Mouse (Mus musculus) NIH3T3 (cell line): ENCODE measurements at regions not wholly inside any gene's neighbourhood (a gene's known extent, or its start where the extent isn't known, plus 50 kb on each side); places are given as distances from the start of the nearest gene placed in this dataset.
"Not testable (repeated sequence)": the region's sequence is repeated elsewhere in the genome, so short reads cannot be mapped to it uniquely, and the experiment has no call there.

Source experiments
- DNase-seq: peaks from one replicate; pipeline ENCODE4 v3.0.0-alpha.2; 2012; ENCODE audit warnings: low read depth

DNA sequence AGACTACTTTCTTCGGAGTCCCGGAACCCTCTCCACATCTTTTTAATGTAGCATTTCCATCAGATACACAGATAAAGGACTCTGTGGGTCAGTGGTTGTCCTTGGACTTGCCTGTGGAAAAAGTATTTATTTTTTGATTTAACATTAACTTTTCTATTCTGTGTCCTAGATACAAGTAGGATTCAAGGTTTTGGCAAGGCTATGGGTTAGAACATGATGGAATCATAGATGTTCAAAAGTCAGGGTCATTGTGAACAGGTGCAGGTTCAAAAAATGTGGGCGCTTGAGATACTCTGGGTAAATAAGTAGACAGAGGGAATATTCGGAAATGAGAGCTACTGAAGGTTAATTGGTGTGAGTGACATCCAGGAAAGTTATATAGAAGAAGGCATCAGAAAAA is 347.7 kb downstream of the Cypt12 start:
- no peak for DNase-seq

DNA sequence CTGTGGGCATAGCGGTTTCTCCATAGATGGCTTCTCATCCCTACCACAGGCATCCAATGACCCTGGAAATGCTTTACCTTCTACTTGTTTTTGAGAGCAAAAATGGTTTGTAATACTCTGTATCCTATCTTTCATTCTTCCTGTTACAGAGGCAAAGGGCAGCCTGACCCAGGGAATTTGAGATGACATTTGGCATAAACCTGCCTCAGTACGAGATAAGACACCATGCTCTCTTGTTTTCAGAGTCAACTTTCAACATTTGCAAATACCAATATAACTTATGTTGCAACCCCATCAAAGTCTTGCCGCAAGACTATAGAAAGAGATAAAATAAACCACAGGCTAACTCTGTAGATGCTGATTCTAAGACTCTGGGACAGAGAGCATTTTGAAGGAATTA is 350.5 kb downstream of the Cypt12 start:
- no peak for DNase-seq

DNA sequence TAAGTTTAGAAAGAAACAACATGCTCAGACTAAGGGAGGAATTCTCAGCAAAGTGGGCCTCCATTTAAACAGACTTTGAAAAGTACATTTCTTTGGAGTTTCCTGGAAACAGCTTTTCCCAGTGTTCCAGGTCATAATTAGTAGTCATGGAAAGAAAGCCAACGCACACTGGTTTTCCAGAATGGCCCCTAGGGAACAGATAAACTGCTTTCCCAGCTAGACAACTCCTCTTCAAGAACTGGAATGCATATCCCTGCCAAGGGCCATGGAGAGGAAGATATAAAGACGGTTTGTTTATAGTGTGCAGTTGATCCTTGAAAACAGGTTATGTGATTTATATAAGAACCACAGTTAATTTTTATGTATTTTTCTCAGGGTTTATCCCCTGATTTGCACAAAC is 351.3 kb downstream of the Cypt12 start:
- DNase-seq, result peak; percentile 3

DNA sequence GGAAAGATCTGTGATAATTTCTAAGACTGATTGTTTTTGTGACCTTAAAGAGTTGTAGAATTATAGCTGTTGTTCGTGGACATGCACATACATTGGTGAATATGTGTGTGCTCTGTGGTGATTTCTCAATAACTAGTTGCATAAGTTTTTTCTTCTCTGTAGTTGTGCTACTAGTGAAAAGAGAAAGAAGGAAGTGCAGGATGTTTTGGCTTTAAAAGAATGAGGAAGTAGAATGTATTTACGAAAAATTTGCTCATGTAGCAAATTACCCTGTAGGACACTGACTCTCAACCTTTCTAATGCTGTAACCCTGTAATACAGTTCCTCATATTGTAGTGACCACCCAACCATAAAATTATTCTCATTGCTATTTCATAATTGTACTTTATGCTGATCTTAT is 371.2 kb downstream of the Cypt12 start:
- DNase-seq, result no peak

DNA sequence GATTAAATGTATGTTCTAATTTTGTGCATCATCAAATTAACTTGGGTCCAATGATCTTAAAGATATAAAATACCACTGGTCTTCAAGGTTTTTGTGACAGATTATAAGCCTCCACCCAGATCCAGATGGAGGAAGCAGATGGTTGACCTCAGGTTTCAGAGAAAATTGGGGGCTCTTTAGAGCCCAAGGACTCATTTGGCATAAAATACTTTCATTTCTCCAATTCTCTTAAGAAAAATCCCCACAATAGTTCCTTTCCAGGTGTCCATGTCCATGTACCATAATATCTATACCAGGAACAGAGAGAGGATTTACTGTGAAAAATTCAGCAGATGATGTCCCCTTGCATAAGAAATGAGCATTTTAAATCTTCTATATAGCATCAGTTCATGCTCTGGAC is 385.0 kb downstream of the Cypt12 start:
- DNase-seq, result no peak

DNA sequence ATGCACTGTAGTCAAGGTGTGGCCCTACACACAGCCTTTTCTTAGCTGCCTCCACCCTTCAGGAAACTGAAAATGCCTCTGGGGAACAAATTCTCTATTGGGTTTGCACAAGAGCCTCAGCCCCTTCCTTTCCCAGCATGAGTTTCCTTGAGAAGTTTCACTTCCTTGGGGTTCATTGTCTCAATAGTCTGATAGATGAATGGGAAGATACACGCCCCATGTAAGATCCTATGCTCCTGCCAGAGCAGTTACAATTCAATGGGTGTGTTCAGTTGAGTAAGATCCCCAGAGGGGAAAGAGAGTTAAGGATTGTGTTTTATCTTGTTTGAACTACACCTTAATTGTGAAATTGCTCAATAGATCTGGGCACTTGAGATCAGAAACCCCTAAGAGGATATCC is 391.0 kb downstream of the Cypt12 start:
- no peak for DNase-seq

DNA sequence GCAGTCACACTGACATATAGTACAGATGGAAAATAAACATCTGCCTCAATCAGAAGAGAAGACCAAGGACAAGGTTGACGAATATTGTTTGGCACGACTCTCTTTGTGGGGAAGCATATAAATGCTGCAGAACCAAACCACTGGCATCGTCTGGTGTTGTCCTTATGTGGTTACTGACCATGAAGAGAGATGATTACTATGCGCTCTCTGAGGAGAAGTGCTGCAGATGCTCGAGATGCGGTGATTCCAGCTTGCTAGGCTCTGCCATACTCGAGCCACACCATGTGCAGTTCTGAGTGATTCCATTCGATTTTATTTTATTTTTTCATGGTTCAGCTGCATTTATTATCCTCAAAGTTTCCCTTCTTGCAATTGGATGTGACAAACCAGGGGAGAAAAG is 393.5 kb downstream of the Cypt12 start:
- DNase-seq, result no peak

DNA sequence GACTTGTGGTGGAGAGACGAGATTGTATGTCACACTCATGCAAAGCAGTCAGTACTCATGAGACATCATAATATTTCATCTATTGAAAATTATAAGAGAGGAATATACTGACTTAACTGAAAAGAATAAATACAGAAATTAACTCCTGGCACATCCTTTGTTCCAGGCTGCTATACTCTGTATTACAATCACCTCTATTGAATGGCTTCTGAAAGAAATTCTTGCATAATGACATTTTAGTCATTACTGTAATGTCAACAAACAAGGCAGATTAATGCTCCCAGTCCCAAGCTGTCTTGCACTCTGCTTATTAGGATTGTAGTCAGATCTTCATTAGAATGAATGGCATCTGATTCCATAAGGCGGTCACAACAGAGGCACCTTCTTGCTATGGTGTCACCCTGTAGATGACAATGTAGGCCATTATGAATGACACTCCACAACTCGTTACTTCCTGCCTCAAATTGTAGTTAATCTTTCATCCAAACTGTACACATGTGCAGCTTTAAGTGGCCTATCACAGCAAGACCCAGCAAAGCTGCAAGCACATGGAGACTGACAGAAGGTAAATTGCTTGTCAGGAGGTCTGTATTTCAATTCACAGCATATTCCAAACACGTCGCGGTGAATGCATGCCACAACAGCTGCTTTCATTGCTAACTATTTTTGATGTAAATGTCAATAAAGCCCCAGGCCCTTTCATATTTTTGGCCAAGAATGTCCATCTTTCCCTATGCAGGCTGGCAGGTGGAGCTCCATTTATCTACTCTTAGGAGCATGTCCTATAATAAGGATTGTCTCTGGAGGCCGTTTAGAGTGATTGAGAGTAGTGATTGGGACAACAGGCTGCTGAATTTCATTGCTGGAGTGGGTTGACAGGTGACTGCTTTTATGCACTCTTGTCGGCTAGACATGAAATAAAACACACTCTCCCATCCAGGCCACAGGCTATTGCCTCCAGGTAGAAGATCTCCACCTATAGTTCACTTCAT is 430.1 kb downstream of the Cypt12 start:
- DNase-seq, result no peak

DNA sequence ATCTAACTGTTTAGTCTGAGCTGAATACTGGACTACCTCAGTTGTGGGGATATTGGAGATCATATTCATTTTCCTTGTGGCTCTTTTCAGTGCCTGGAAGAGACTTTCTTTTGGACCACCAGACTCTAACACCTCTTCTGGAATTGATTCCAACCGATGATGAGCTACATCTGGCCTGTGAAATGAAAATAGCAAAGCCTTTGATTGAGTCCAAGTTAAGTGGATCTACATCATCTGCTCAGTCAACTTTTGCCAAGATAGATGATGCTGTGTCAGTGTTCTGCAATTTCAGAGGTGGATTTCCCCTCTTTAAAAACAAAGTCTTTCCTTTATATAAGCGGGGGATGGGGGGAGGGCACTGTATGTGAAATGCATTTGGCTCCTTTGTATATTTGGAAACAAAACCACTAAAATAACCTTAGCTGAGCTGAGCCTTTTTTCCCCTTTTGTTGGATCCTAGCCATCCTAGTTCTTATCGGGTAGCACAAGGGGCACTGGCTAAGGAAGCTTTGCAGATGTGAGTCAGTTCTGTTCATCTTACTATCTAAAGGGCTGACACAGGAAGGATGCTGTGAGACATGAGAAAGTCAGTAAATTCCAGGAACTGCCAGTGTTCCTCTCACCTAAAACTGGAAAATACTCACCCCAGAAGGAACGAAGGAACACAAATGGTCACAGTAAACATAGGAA is 473.8 kb downstream of the Cypt12 start:
- DNase-seq, result peak; percentile 2

DNA sequence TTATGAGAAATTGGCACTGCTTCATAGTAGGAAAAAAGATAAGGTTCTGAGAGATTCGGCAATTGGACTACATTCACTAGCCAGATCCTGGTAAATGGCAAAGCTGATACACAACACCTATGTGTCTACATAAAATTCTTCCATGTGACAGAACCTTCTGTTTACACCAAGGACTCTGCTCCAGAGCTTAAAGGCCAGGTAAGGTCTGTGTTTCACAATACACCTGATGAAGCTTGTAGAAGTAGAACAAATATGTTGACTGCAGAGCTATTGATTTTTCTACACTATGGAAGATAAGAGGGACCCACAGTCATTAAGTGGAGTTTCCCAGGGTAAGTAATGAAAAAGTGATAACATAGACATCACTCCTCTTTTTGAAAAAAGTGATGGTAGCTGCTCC is 480.7 kb downstream of the Cypt12 start:
- DNase-seq, result no peak

DNA sequence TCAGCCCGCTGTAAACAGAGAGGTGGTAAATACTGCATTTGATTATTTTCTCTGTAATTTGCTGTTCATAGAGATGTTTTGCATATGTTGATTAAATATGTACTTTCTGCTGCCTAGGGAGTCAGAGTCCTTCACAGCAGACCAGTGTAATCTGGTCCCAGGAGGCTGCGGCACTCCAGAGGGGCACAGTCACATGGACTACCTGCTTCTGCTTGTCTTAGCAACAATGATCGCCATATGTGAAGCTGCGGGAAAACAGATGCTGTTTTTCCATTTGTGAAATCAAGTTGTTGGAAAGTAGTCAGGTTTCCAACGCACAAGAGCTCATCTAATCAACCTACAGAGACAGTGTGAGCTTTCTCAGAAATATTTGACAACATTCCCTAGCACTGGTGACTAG is 490.6 kb downstream of the Cypt12 start:
- no peak for DNase-seq

DNA sequence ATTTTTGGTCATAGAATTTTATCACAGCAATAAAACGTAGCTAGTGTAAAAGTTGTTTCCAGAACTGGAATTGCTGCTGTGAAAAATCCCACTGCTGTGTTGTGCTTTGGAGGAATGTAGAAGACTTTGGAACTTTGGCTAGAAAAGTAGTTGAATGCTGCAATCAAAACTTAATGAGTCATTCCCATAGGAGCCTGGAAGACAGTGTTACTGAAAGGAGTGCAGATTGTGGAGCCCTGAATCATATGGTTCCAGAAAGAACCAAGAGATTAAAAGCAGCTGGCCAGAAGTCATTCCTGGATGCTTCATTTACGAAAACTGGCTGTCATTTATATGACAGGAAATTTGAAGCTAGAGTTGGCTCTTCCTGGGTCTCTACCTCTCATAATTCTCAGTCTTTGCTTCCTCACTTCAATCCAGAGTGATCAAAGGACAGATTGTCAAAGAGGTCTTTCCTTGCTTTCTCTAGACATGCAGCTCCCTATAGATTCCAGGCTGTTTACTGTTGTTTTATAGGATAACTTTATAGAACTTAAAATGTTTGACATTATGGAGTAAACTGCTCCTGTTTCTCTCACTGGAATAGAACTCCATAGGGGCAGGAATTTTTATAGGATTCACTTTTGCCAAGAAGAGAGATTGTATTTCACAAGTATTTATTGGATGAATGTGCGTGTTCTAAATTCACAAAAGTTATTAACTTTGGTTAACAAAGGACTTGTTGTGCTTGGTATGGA is 504.2 kb downstream of the Cypt12 start:
- peak; percentile 54 for DNase-seq

DNA sequence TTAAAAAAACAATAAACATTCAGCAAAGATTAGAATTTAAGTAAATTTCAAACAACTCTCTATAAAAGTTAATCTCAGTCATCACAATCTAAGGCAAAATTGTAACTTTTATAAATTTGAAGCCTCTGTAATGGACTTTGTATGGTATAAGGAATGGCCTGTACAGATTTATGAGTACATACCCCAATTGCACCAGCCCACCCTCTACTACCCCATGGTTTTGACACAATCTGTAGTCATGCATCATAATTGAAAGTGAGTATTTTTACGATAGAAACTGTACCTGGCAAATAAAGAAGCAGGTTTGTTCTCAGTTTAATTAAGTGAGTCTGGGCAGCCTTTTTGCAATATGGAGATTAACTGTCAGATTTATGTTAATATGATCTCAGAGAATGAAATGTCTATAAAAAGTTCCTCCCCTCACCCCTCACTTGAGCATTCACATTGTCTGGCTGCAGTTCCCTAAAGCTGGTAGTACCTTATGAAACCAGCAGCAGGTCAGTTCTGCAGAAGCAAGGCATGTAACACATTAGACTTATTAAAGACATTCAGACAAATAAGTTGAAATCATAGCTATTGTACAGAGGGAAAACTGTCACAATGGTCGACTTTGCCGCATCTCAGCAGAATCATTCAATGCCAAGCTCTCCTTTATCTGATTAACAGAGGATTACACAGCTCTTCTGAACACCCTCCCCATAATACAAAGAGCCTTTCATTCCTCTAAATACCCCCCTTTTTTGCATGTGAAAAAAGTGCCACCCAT is 505.2 kb downstream of the Cypt12 start:
- DNase-seq, result no peak

DNA sequence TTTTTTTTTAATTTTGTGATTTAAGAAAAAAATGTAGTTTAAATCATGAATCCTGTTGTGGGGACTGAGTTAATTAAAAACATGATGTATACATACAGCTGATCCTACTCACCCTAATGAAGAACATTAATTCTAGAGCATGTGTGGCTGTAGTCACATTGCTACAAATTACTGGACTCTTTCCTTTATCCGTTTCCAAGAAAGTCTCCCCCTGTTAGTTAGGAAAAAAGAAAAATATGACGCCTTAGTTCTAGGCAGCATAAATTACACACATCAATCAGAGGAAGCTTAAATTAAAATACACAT is 505.7 kb downstream of the Cypt12 start:
- no peak for DNase-seq

DNA sequence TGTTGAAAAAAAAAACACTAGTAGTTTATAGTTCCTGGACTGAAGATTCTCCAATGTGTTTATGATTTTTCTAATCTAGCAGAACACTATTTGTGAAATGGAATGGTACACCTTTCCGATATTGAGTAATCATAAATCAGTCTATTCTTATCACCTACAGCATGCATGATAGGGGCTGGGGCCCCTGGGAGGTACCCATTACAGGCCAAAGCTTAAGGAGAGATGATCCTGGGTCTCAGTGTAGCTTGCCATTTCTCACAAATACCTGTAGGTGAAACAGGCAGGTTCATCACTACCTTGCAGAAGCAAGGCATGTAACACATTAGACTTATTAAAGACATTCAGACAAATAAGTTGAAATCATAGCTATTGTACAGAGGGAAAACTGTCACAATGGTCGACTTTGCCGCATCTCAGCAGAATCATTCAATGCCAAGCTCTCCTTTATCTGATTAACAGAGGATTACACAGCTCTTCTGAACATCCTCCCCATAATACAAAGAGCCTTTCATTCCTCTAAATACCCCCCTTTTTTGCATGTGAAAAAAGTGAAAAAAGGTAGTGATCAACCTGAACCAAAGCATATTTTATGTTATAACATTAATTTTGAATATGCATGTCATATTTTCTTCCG is 506.5 kb downstream of the Cypt12 start:
- not testable (repeated sequence) for DNase-seq

DNA sequence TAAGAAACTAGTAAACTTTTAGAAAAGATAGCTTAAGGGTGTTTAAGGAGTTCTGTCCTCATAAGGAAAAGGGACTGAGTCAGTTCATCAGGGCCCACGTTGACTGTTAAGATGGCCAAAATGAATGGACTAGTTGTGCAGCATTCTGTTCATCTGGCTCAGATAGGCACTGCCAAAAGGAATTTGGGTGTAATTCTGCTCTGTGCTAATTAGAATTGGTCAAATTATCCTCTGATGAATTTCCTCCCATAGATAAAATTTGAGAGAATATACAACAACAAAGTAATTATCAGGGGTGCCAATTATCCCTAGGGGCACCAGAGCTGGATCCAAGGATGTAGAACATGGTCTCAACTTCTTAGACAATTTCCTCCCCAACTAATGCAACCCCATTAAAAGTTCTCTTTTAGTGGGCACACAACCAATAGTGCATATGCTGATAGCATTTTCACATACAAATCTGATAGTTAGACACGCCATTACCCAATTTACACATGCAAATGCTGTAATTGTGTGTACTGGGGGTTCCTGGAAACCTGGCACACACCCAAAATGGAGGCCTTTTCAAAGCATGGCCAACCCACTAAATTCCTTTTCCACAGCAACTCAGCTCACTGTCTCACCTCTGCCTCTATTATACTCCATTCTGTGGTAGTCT is 508.0 kb downstream of the Cypt12 start:
- DNase-seq, result no peak

DNA sequence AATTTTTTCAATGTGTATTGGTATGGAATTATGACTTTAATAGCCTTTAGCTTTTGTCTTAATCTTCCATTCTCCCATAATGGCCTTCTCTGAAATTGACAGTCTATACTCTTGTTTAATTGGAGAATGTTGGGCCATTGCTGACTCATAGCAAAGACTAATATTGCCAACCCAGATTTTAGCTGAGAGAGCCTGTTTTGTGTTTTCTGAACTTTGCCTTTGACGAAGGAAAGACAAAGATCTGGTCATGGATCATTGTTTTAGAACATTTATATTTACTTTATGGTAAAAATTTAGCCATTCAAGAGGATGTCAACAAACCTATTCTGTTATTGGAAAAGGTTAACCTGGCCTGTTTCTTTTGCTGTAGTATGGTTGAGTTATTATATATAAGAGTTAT is 512.1 kb downstream of the Cypt12 start:
- DNase-seq, result no peak

DNA sequence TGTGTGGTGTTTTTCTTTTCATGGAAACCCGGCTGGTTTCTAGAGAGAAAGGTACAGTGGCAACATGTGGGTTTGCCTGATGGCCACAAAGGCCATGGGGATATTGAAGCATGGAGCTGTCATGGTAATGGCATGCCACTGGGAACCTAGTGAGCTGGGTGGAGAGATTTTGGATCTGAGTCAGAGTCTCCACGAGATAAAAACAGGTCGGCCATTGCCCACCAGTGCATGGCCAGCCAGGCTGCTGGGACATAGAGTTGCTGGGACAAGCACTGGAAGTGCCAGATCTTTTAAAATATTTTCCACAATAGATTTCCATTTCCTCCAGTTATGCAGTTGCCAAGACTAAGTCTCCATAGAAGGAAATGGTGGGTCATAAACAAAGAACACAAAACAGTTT is 523.6 kb downstream of the Cypt12 start:
- no peak for DNase-seq

DNA sequence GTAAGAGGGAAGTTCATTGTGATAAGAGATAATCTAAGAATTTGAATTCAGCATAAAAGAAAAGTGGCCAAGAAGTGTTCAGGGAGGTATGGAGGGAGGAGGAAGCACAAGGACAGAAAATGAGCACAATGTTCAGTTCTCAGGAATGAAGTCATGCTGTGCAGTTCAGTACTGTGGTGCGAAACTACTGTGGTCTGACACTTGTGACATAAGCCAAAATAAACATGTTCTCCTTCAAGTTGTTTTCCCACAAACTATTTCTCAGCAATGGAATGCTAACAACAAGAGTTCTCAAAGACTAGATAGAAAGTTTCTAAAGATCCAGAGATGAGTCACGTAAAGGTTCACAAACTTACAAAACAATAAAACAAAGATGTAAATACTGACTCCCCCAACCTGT is 531.3 kb downstream of the Cypt12 start:
- DNase-seq, result no peak

DNA sequence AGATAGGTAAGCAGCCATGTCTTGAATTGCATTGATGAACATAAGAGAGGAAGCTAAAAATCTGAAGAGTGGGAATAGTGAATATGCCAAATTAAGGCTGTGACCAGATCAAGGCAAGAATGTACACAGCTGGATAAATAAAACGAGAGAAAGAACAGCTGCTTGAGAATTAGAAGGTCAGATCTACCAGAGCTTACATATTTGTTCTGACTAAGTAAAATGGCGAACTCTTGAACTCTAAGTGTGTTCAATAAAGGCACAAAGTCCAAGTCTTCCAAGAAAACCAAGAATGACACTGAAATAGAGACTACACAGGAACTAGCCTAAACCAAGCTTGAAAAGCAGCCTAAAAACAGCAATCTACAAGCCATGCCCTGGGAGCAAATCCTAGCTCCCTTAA is 533.8 kb downstream of the Cypt12 start:
- DNase-seq, result no peak

DNA sequence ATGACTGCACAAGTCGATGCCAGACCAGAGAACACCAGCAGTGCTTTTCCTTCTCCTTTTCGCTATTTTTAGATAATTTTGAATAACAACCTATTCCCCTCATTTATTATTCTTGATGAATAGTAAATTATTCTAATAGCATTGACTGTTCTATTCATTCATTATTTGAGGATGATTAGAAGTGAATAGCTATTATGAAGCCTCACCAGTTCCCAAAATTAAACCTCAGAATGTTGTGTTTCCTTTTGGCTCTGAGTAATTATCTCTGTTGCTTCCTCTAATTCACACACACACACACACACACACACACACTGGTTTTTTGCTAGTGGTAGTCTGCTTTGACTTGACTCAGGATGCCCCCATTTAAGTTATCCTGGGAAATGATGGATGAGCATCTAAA is 540.7 kb downstream of the Cypt12 start:
- DNase-seq, result no peak
